Mouse (Mus musculus): ENCODE measurements at regions not wholly inside any gene's neighbourhood (a gene's known extent, or its start where the extent isn't known, plus 50 kb on each side); places are given as distances from the start of the nearest gene placed in this dataset.

- TF ChIP-seq CTCF (IDR thresholded peaks at IDR 0.05; ENCODE audit: low read depth), result no peak
- ATAC-seq (replicated peaks; ENCODE audit: low FRiP score, low read depth) (no peak), DNase-seq (ENCODE audit: low spot score) (no peak)
- H3K27me3 ChIP-seq (ENCODE audit: insufficient read depth, low read length), result no peaks in the 10 kb centered on the region
- 42% methylated on average over 9 of the region's 9 CpGs for WGBS
- H3K4me3 ChIP-seq (replicated peaks; ENCODE audit: low read depth, low read length), result peak overlapping the region; percentile 49
- no peaks in the 10 kb centered on the region for H3K36me3 ChIP-seq (ENCODE audit: insufficient read depth, low read length)
- H3K4me2 ChIP-seq (ENCODE audit: low read length), result peak overlapping the region; percentile 97
- 0 out of 2 replicates have a peak, but pooled peaks cover 11% of the 10 kb centered on the region for H3K4me1 ChIP-seq (replicated peaks; ENCODE audit: insufficient read depth, low read length)
- H3K9me3 ChIP-seq (replicated peaks; ENCODE audit: low read length), result no peaks in the 10 kb centered on the region
- no peak overlapping the region for H3K27ac ChIP-seq
- no peak overlapping the region for H3K9ac ChIP-seq (ENCODE audit: low read depth, low read length)
These were observed 264.0 kb downstream of the Zfp704 start for GRCm38 (mm10) chr3:9345885-9346284.

GRCm38 (mm10) chr3:9343586-9343985 lies 266.3 kb downstream of the Zfp704 start:
- Histone ChIP-seq H3K9me3 (replicated peaks; ENCODE audit: low read length) (no peaks in the 10 kb centered on the region), H3K4me1 (replicated peaks; ENCODE audit: insufficient read depth, low read length) (0 out of 2 replicates have a peak, but pooled peaks cover 14% of the 10 kb centered on the region), H3K27ac (no peak overlapping the region), H3K27me3 (ENCODE audit: insufficient read depth, low read length) (no peaks in the 10 kb centered on the region), H3K4me3 (replicated peaks; ENCODE audit: low read depth, low read length) (no peak overlapping the region), H3K36me3 (ENCODE audit: insufficient read depth, low read length) (no peaks in the 10 kb centered on the region), H3K9ac (ENCODE audit: low read depth, low read length) (no peak overlapping the region), H3K4me2 (ENCODE audit: low read length) (no peak overlapping the region)
- TF ChIP-seq CTCF (IDR thresholded peaks at IDR 0.05; ENCODE audit: low read depth), result no peak
- DNase-seq (ENCODE audit: low spot score) (no peak), ATAC-seq (replicated peaks; ENCODE audit: low FRiP score, low read depth) (no peak)
- WGBS, result 19% methylated on average over 4 of the region's 4 CpGs

GRCm38 (mm10) chr3:9342167-9342566 lies 267.7 kb downstream of the Zfp704 start:
- 88% methylated on average over 3 of the region's 3 CpGs for WGBS
- no peak overlapping the region for H3K27ac ChIP-seq
- no peaks in the 10 kb centered on the region for H3K27me3 ChIP-seq (ENCODE audit: insufficient read depth, low read length)
- H3K4me3 ChIP-seq (replicated peaks; ENCODE audit: low read depth, low read length), result no peak overlapping the region
- DNase-seq (ENCODE audit: low spot score) (no peak), ATAC-seq (replicated peaks; ENCODE audit: low FRiP score, low read depth) (no peak)
- no peaks in the 10 kb centered on the region for H3K9me3 ChIP-seq (replicated peaks; ENCODE audit: low read length)
- no peak for TF ChIP-seq CTCF (IDR thresholded peaks at IDR 0.05; ENCODE audit: low read depth)
- H3K4me2 ChIP-seq (ENCODE audit: low read length), result no peak overlapping the region
- no peaks in the 10 kb centered on the region for H3K36me3 ChIP-seq (ENCODE audit: insufficient read depth, low read length)
- no peak overlapping the region for H3K9ac ChIP-seq (ENCODE audit: low read depth, low read length)
- H3K4me1 ChIP-seq (replicated peaks; ENCODE audit: insufficient read depth, low read length), result 0 out of 2 replicates have a peak, but pooled peaks cover 9% of the 10 kb centered on the region

- Histone ChIP-seq H3K9me3 (replicated peaks; ENCODE audit: low read length) (no peaks in the 10 kb centered on the region), H3K9ac (ENCODE audit: low read depth, low read length) (no peak overlapping the region), H3K27ac (no peak overlapping the region), H3K4me1 (replicated peaks; ENCODE audit: insufficient read depth, low read length) (0 out of 2 replicates have a peak, but pooled peaks cover 9% of the 10 kb centered on the region), H3K27me3 (ENCODE audit: insufficient read depth, low read length) (no peaks in the 10 kb centered on the region), H3K4me2 (ENCODE audit: low read length) (no peak overlapping the region), H3K4me3 (replicated peaks; ENCODE audit: low read depth, low read length) (no peak overlapping the region), H3K36me3 (ENCODE audit: insufficient read depth, low read length) (no peaks in the 10 kb centered on the region)
- ATAC-seq (replicated peaks; ENCODE audit: low FRiP score, low read depth) (no peak), DNase-seq (ENCODE audit: low spot score) (no peak)
- TF ChIP-seq CTCF (IDR thresholded peaks at IDR 0.05; ENCODE audit: low read depth), result no peak
- 61% methylated on average over 5 of the region's 5 CpGs for WGBS
These were observed 268.2 kb downstream of the Zfp704 start for GRCm38 (mm10) chr3:9341657-9342056.

GRCm38 (mm10) chr3:9341244-9341643 lies 268.6 kb downstream of the Zfp704 start:
- Histone ChIP-seq H3K9ac (ENCODE audit: low read depth, low read length) (no peak overlapping the region), H3K36me3 (ENCODE audit: insufficient read depth, low read length) (no peaks in the 10 kb centered on the region), H3K4me3 (replicated peaks; ENCODE audit: low read depth, low read length) (no peak overlapping the region), H3K4me1 (replicated peaks; ENCODE audit: insufficient read depth, low read length) (0 out of 2 replicates have a peak, but pooled peaks cover 9% of the 10 kb centered on the region), H3K4me2 (ENCODE audit: low read length) (peak overlapping the region; percentile 70), H3K27me3 (ENCODE audit: insufficient read depth, low read length) (no peaks in the 10 kb centered on the region), H3K27ac (no peak overlapping the region), H3K9me3 (replicated peaks; ENCODE audit: low read length) (no peaks in the 10 kb centered on the region)
- no peak for DNase-seq (ENCODE audit: low spot score)
- ATAC-seq (replicated peaks; ENCODE audit: low FRiP score, low read depth), result no peak
- WGBS, result 44% methylated on average over 4 of the region's 4 CpGs
- TF ChIP-seq CTCF (IDR thresholded peaks at IDR 0.05; ENCODE audit: low read depth), result no peak

- peak overlapping the region; percentile 70 for H3K4me2 ChIP-seq (ENCODE audit: low read length)
- peak overlapping the region; percentile 35; the same call in 1 of the 2 replicates for H3K9ac ChIP-seq (ENCODE audit: low read depth, low read length)
- H3K4me1 ChIP-seq (replicated peaks; ENCODE audit: insufficient read depth, low read length), result 0 out of 2 replicates have a peak, but pooled peaks cover 9% of the 10 kb centered on the region
- H3K27me3 ChIP-seq (ENCODE audit: insufficient read depth, low read length), result no peaks in the 10 kb centered on the region
- no peak for TF ChIP-seq CTCF (IDR thresholded peaks at IDR 0.05; ENCODE audit: low read depth)
- ATAC-seq (replicated peaks; ENCODE audit: low FRiP score, low read depth) (peak; percentile 76), DNase-seq (ENCODE audit: low spot score) (peak; percentile 66)
- H3K27ac ChIP-seq, result 0 out of 2 replicates have a peak overlapping the region, but pooled peaks have one; percentile 13
- H3K9me3 ChIP-seq (replicated peaks; ENCODE audit: low read length), result no peaks in the 10 kb centered on the region
- no peaks in the 10 kb centered on the region for H3K36me3 ChIP-seq (ENCODE audit: insufficient read depth, low read length)
- WGBS, result 3% methylated on average over 15 of the region's 15 CpGs
- H3K4me3 ChIP-seq (replicated peaks; ENCODE audit: low read depth, low read length), result peak overlapping the region; percentile 24
These were observed 269.1 kb downstream of the Zfp704 start for GRCm38 (mm10) chr3:9340788-9341187.

GRCm38 (mm10) chr3:9340344-9340743 lies 269.5 kb downstream of the Zfp704 start:
- H3K4me3 ChIP-seq (replicated peaks; ENCODE audit: low read depth, low read length), result peak overlapping the region; percentile 24
- 0 out of 2 replicates have a peak, but pooled peaks cover 9% of the 10 kb centered on the region for H3K4me1 ChIP-seq (replicated peaks; ENCODE audit: insufficient read depth, low read length)
- ATAC-seq (replicated peaks; ENCODE audit: low FRiP score, low read depth) (no peak), DNase-seq (ENCODE audit: low spot score) (no peak)
- H3K9me3 ChIP-seq (replicated peaks; ENCODE audit: low read length), result no peaks in the 10 kb centered on the region
- TF ChIP-seq CTCF (IDR thresholded peaks at IDR 0.05; ENCODE audit: low read depth), result peak; percentile 39; the same call in 1 of the 2 replicates
- no peaks in the 10 kb centered on the region for H3K27me3 ChIP-seq (ENCODE audit: insufficient read depth, low read length)
- H3K4me2 ChIP-seq (ENCODE audit: low read length), result peak overlapping the region; percentile 70
- H3K36me3 ChIP-seq (ENCODE audit: insufficient read depth, low read length), result no peaks in the 10 kb centered on the region
- H3K27ac ChIP-seq, result no peak overlapping the region
- 20% methylated on average over 4 of the region's 4 CpGs for WGBS
- H3K9ac ChIP-seq (ENCODE audit: low read depth, low read length), result no peak overlapping the region
